Mouse (Mus musculus) forebrain, embryonic 15.5 days (tissue): ENCODE measurements around the gene B3gat3. TPM values are rescaled to one million over a fixed set of nuclear protein-coding genes. Genes with fewer than 3 reads are reported as not detected.

ENCODE experiments used
- ATAC-seq: fragments of 200-750 bp; cut with Nextera tagmentation; replicated peaks from 2 replicates; pipeline ENCODE4 v1.8.0; 2017; ENCODE audit warnings: mild to moderate bottlenecking, moderate TSS enrichment, moderate library complexity
- H3K27ac ChIP-seq: fragments of 300-500 bp; sonication (generic); replicated peaks from 2 replicates; pipeline ENCODE4 v1.5.1; 2015; ENCODE audit warnings: mild to moderate bottlenecking, inconsistent platforms
- H3K27me3 ChIP-seq: fragments of 300-500 bp; sonication (generic); 2 replicates; pipeline ENCODE4 v1.6.1; 2015; ENCODE audit warnings: inconsistent platforms
- H3K36me3 ChIP-seq: fragments of 300-500 bp; sonication (generic); 2 replicates; pipeline ENCODE4 v1.6.1; 2015; ENCODE audit warnings: mild to moderate bottlenecking, inconsistent platforms
- H3K4me1 ChIP-seq: fragments of 300-500 bp; sonication (generic); 2 replicates; pipeline ENCODE4 v1.6.1; 2015; ENCODE audit warnings: inconsistent platforms
- H3K4me2 ChIP-seq: fragments of 300-500 bp; sonication (generic); replicated peaks from 2 replicates; pipeline ENCODE4 v1.6.1; 2015; ENCODE audit warnings: mild to moderate bottlenecking, inconsistent platforms
- H3K4me3 ChIP-seq: fragments of 300-500 bp; sonication (generic); 2 replicates; pipeline ENCODE4 v1.5.1; 2015; ENCODE audit warnings: mild to moderate bottlenecking, inconsistent platforms
- H3K9ac ChIP-seq: fragments of 300-500 bp; sonication (generic); replicated peaks from 2 replicates; pipeline ENCODE4 v1.6.1; 2015; ENCODE audit warnings: mild to moderate bottlenecking, inconsistent platforms
- H3K9me3 ChIP-seq: fragments of 300-500 bp; sonication (generic); 2 replicates; pipeline ENCODE4 v1.6.1; 2016; ENCODE audit warnings: inconsistent platforms
- WGBS: fragments of 180-500 bp; shearing (Covaris S2); methylation state at CpG from one replicate; pipeline ENCODE4 v1.1.7; 2015; ENCODE audit warnings: mixed read lengths; 5-methylcytosine and 5-hydroxymethylcytosine counted together
- polyA plus RNA-seq: library from polyadenylated mRNA; unstranded; fragments of >200 nt; fragmentation: Nextera tagmentation; extraction: Ambion mirVana; gene quantifications from 2 replicates; pipeline ENCODE4 v1.2.1, GENCODE M21; 2015

B3gat3 gene
- polyA plus RNA-seq, 1 experiment from 2014 or later: 81.0 TPM

- Histone ChIP-seq H3K36me3 (peaks cover 21% of the 10 kb centered on the region), H3K4me1 (peaks cover 16% of the 10 kb centered on the region), H3K9ac (no peak overlapping the region), H3K27ac (no peak overlapping the region), H3K9me3 (no peaks in the 10 kb centered on the region), H3K27me3 (no peaks in the 10 kb centered on the region), H3K4me3 (no peak overlapping the region), H3K4me2 (no peak overlapping the region)
- WGBS: 79% methylated on average over 7 of the region's 7 CpGs
- no peak for ATAC-seq
These were observed 10.6 kb downstream of the B3gat3 start for GRCm38 (mm10) chr19:8930771-8931170.

- Histone ChIP-seq H3K4me1 (peaks cover 12% of the 10 kb centered on the region), H3K9ac (no peak overlapping the region), H3K36me3 (no peaks in the 10 kb centered on the region), H3K27me3 (no peaks in the 10 kb centered on the region), H3K27ac (no peak overlapping the region), H3K4me3 (no peak overlapping the region), H3K9me3 (no peaks in the 10 kb centered on the region), H3K4me2 (no peak overlapping the region)
- WGBS: 84% methylated on average over 2 of the region's 2 CpGs
- no peak for ATAC-seq
These were observed 16.6 kb downstream of the B3gat3 start for GRCm38 (mm10) chr19:8936736-8937135.

- Histone ChIP-seq H3K9me3 (no peaks in the 10 kb centered on the region), H3K4me2 (peak overlapping the region; percentile 68), H3K4me3 (peak overlapping the region; percentile 100; the same call in 1 of the 2 replicates), H3K27ac (peak overlapping the region; percentile 95), H3K27me3 (no peaks in the 10 kb centered on the region), H3K4me1 (peaks cover 40% of the 10 kb centered on the region), H3K9ac (no peak overlapping the region), H3K36me3 (peaks cover 10% of the 10 kb centered on the region)
- ATAC-seq: no peak
- WGBS: 81% methylated on average over 15 of the region's 15 CpGs
These were observed 20.5 kb downstream of the B3gat3 start for GRCm38 (mm10) chr19:8940526-8941133.

GRCm38 (mm10) chr19:8941136-8941514, 21.0 kb downstream of the B3gat3 start:
- Histone ChIP-seq H3K4me3 (peak overlapping the region; percentile 100), H3K9me3 (no peaks in the 10 kb centered on the region), H3K9ac (peak overlapping the region; percentile 99), H3K4me2 (peak overlapping the region; percentile 68), H3K36me3 (peaks cover 15% of the 10 kb centered on the region), H3K27ac (peak overlapping the region; percentile 95), H3K4me1 (peaks cover 40% of the 10 kb centered on the region), H3K27me3 (no peaks in the 10 kb centered on the region)
- peak; percentile 18; the same call in 1 of the 2 replicates for ATAC-seq
- 34% methylated on average over 10 of the region's 10 CpGs for WGBS

GRCm38 (mm10) chr19:8941515-8942217, 21.5 kb downstream of the B3gat3 start, which contains the start of gene Mta2:
Mta2 (plus strand) TSS chr19:8941875.
- no peaks in the 10 kb centered on the region for H3K9me3 ChIP-seq
- H3K36me3 ChIP-seq: peaks cover 20% of the 10 kb centered on the region
- peak; percentile 95 for ATAC-seq
- H3K4me1 ChIP-seq: peaks cover 40% of the 10 kb centered on the region
- peak within 1 kb of the TSS; percentile 68 for H3K4me2 ChIP-seq
- peak within 1 kb of the TSS; percentile 95 for H3K27ac ChIP-seq
- no peaks in the 10 kb centered on the region for H3K27me3 ChIP-seq
- peak within 1 kb of the TSS; percentile 99 for H3K9ac ChIP-seq
- under 1% methylated on average over 64 of the region's 64 CpGs for WGBS
- peak within 1 kb of the TSS; percentile 100 for H3K4me3 ChIP-seq

- Histone ChIP-seq H3K4me3 (peak overlapping the region; percentile 100), H3K27me3 (no peaks in the 10 kb centered on the region), H3K9ac (peak overlapping the region; percentile 99), H3K4me1 (peaks cover 40% of the 10 kb centered on the region), H3K4me2 (peak overlapping the region; percentile 68), H3K27ac (peak overlapping the region; percentile 95), H3K36me3 (peaks cover 26% of the 10 kb centered on the region), H3K9me3 (no peaks in the 10 kb centered on the region)
- under 1% methylated on average over 46 of the region's 46 CpGs for WGBS
- ATAC-seq: peak; percentile 59
These were observed 22.2 kb downstream of the B3gat3 start for GRCm38 (mm10) chr19:8942276-8942964.

GRCm38 (mm10) chr19:8943047-8943446, 22.9 kb downstream of the B3gat3 start:
- H3K4me2 ChIP-seq: peak overlapping the region; percentile 68
- peak overlapping the region; percentile 100 for H3K4me3 ChIP-seq
- H3K9me3 ChIP-seq: no peaks in the 10 kb centered on the region
- H3K36me3 ChIP-seq: peaks cover 33% of the 10 kb centered on the region
- H3K9ac ChIP-seq: peak overlapping the region; percentile 99
- no peaks in the 10 kb centered on the region for H3K27me3 ChIP-seq
- no peak for ATAC-seq
- H3K27ac ChIP-seq: no peak overlapping the region
- peaks cover 40% of the 10 kb centered on the region for H3K4me1 ChIP-seq
- 67% methylated on average over 2 of the region's 2 CpGs for WGBS

- 42% methylated on average over 5 of the region's 5 CpGs for WGBS
- H3K27me3 ChIP-seq: no peaks in the 10 kb centered on the region
- peak overlapping the region; percentile 68 for H3K4me2 ChIP-seq
- H3K9ac ChIP-seq: peak overlapping the region; percentile 33
- no peak for ATAC-seq
- H3K36me3 ChIP-seq: peaks cover 43% of the 10 kb centered on the region
- peak overlapping the region; percentile 100 for H3K4me3 ChIP-seq
- peak overlapping the region; percentile 27; the same call in 1 of the 2 replicates for H3K27ac ChIP-seq
- H3K4me1 ChIP-seq: peaks cover 40% of the 10 kb centered on the region
- H3K9me3 ChIP-seq: no peaks in the 10 kb centered on the region
These were observed 23.9 kb downstream of the B3gat3 start for GRCm38 (mm10) chr19:8944062-8944461.

GRCm38 (mm10) chr19:8944750-8945149, 24.6 kb downstream of the B3gat3 start:
- WGBS: 31% methylated on average over 5 of the region's 5 CpGs
- Histone ChIP-seq H3K27ac (0 out of 2 replicates have a peak overlapping the region, but pooled peaks have one; percentile 23), H3K9ac (peak overlapping the region; percentile 16; the same call in 1 of the 2 replicates), H3K4me3 (peak overlapping the region; percentile 22), H3K4me1 (peaks cover 40% of the 10 kb centered on the region), H3K36me3 (peaks cover 48% of the 10 kb centered on the region), H3K4me2 (peak overlapping the region; percentile 68), H3K27me3 (no peaks in the 10 kb centered on the region), H3K9me3 (no peaks in the 10 kb centered on the region)
- ATAC-seq: no peak

GRCm38 (mm10) chr19:8945251-8945650, 25.1 kb downstream of the B3gat3 start:
- Histone ChIP-seq H3K36me3 (peaks cover 51% of the 10 kb centered on the region), H3K27ac (0 out of 2 replicates have a peak overlapping the region, but pooled peaks have one; percentile 23), H3K9ac (no peak overlapping the region), H3K27me3 (no peaks in the 10 kb centered on the region), H3K4me2 (peak overlapping the region; percentile 68), H3K4me1 (peaks cover 40% of the 10 kb centered on the region), H3K4me3 (peak overlapping the region; percentile 22; the same call in 1 of the 2 replicates), H3K9me3 (no peaks in the 10 kb centered on the region)
- no peak for ATAC-seq
- 84% methylated on average over 6 of the region's 6 CpGs for WGBS

- ATAC-seq: no peak
These were observed 26.8 kb downstream of the B3gat3 start for GRCm38 (mm10) chr19:8946929-8947328.

GRCm38 (mm10) chr19:8950190-8950589, 30.0 kb downstream of the B3gat3 start:
- H3K4me2 ChIP-seq: no peak overlapping the region
- peaks cover 39% of the 10 kb centered on the region for H3K4me1 ChIP-seq
- no peaks in the 10 kb centered on the region for H3K9me3 ChIP-seq
- no peak for ATAC-seq
- no peak overlapping the region for H3K4me3 ChIP-seq
- no peaks in the 10 kb centered on the region for H3K27me3 ChIP-seq
- WGBS: 92% methylated on average over 5 of the region's 5 CpGs
- no peak overlapping the region for H3K9ac ChIP-seq
- no peak overlapping the region for H3K27ac ChIP-seq
- H3K36me3 ChIP-seq: peaks cover 67% of the 10 kb centered on the region

More at GRCm38 (mm10) chr19:8946929-8947328, 26.8 kb downstream of the B3gat3 start:
- WGBS: 91% methylated on average over 7 of the region's 7 CpGs
- Histone ChIP-seq H3K4me3 (no peak overlapping the region), H3K4me2 (no peak overlapping the region), H3K9ac (no peak overlapping the region), H3K9me3 (no peaks in the 10 kb centered on the region), H3K36me3 (peaks cover 68% of the 10 kb centered on the region), H3K27ac (no peak overlapping the region), H3K27me3 (no peaks in the 10 kb centered on the region), H3K4me1 (peaks cover 38% of the 10 kb centered on the region)
